Mouse (Mus musculus) ES-E14 (cell line): ENCODE results near the gene Frat1. TPM values are rescaled to one million over a fixed set of nuclear protein-coding genes. Genes with fewer than 3 reads are reported as not detected.
A peak's percentile ranks its signal among the peaks of the same experiment; 100 is the strongest.

ENCODE experiments used
- DNase-seq: peaks from one replicate; pipeline ENCODE4 v3.0.0-alpha.2; 2013; ENCODE audit warnings: low read depth, low spot score
- H3K27ac ChIP-seq: 2 replicates; pipeline ENCODE4 v1.5.1; 2012; ENCODE audit warnings: low read depth, mild to moderate bottlenecking, low read length, moderate library complexity, mixed read lengths; ENCODE audit not compliant: poor library complexity, insufficient read depth, severe bottlenecking
- H3K36me3 ChIP-seq: 2 replicates; pipeline ENCODE4 v1.6.1; 2012; ENCODE audit warnings: mild to moderate bottlenecking, low read length, moderate library complexity, mixed read lengths; ENCODE audit not compliant: control insufficient read depth, poor library complexity, insufficient read depth, severe bottlenecking
- H3K4me1 ChIP-seq, 2 experiments: fragments of 150-350 bp in 1 of 2; sonication (generic) in 1 of 2; 2 replicates each; pipeline ENCODE4 v1.6.1; 2012; ENCODE audit warnings: low read length in 2 of 2, mild to moderate bottlenecking in 1 of 2, mixed read lengths in 1 of 2; ENCODE audit not compliant: control insufficient read depth in 2 of 2, insufficient read depth in 2 of 2, poor library complexity in 1 of 2
- H3K4me3 ChIP-seq, 2 experiments: fragments of 150-350 bp in 1 of 2; sonication (generic) in 1 of 2; 2 replicates each; pipeline ENCODE4 v1.5.1; 2012; ENCODE audit warnings: low read length in 2 of 2, low read depth in 1 of 2, mild to moderate bottlenecking in 1 of 2, mixed read lengths in 1 of 2; ENCODE audit not compliant: insufficient read depth in 1 of 2, poor library complexity in 1 of 2, severe bottlenecking in 1 of 2
- H3K9ac ChIP-seq: 2 replicates; pipeline ENCODE4 v1.6.1; 2012; ENCODE audit warnings: low read depth, mild to moderate bottlenecking, low read length, mixed read lengths; ENCODE audit not compliant: poor library complexity, insufficient read depth, severe bottlenecking
- H3K9me3 ChIP-seq: fragments of 150-350 bp; sonication (generic); 2 replicates; pipeline ENCODE4 v1.6.1; 2012; ENCODE audit warnings: low read depth, mild to moderate bottlenecking, low read length; ENCODE audit not compliant: control insufficient read depth, insufficient read depth
- CHD2 ChIP-seq: IDR thresholded peaks from 2 replicates; pipeline ENCODE4 v1.6.1; 2014; ENCODE audit warnings: mild to moderate bottlenecking, low read depth, low read length, inconsistent platforms
- HCFC1 ChIP-seq: IDR thresholded peaks from 2 replicates; pipeline ENCODE4 v1.6.1; 2012; ENCODE audit warnings: low read length, inconsistent platforms, borderline replicate concordance; ENCODE audit not compliant: insufficient read depth
- MAFK ChIP-seq: IDR thresholded peaks from 2 replicates; pipeline ENCODE4 v1.6.1; 2014; ENCODE audit warnings: mild to moderate bottlenecking, low read depth, low read length, inconsistent platforms; ENCODE audit not compliant: insufficient read depth
- ZC3H11A ChIP-seq: IDR thresholded peaks from 2 replicates; pipeline ENCODE4 v1.6.1; 2012; ENCODE audit warnings: low read depth, mild to moderate bottlenecking, inconsistent platforms, low read length, borderline replicate concordance
- ZNF384 ChIP-seq: IDR thresholded peaks from 2 replicates; pipeline ENCODE4 v1.6.1; 2012; ENCODE audit warnings: low read depth, low read length, inconsistent platforms
- in situ Hi-C, 2 experiments: fragments of 600-800 bp; cut with MboI; formaldehyde crosslinking; loops; one replicate each; pipeline ENCODE4 v1.15.1; 2025; ENCODE audit warnings: low sequenced_read_pairs in 2 of 2, inconsistent platforms in 1 of 2; ENCODE audit not compliant: unreplicated experiment in 2 of 2
- total RNA-seq: library from RNA; depleted of rRNA; stranded (reverse); fragments of 300-350 nt; gene quantifications from 2 replicates; pipeline ENCODE4 v1.2.3, GENCODE M21; 2012

The Frat1 gene
- total RNA-seq, 1 experiment: 2.5 TPM

GRCm38 (mm10) chr19:41828941-41829340 lies 829 bp upstream of the Frat1 start:
- TF ChIP-seq MAFK: no peak
- TF ChIP-seq ZNF384: no peak
- no peak for TF ChIP-seq ZC3H11A
- TF ChIP-seq HCFC1: no peak
- no peak for TF ChIP-seq CHD2
- no peaks in the 10 kb centered on the region for H3K9me3 ChIP-seq
- H3K4me3 ChIP-seq: peak overlapping the region; percentile 49 to 77; a peak in 3 of 4 replicates
- no peak overlapping the region for H3K27ac ChIP-seq
- H3K4me1 ChIP-seq: peaks cover 0 to 7% of the 10 kb centered on the region in 2 experiments; a peak in 1 of 4 replicates
- peak overlapping the region; percentile 24; the same call in 1 of the 2 replicates for H3K9ac ChIP-seq
- no peak for DNase-seq
- in situ Hi-C loops: no loop called here
- no peaks in the 10 kb centered on the region for H3K36me3 ChIP-seq

- H3K9ac ChIP-seq: peak overlapping the region; percentile 73
- in situ Hi-C loops: no loop called here
- no peak for DNase-seq
Measured at GRCm38 (mm10) chr19:41830106-41831031, 599 bp downstream of the Frat1 start.

GRCm38 (mm10) chr19:41831101-41831570 lies 1.4 kb downstream of the Frat1 start:
- no peak overlapping the region for H3K27ac ChIP-seq
- no peak for TF ChIP-seq MAFK
- peak; percentile 93 for TF ChIP-seq ZNF384
- H3K4me1 ChIP-seq: peaks cover 0 to 9% of the 10 kb centered on the region in 2 experiments; a peak in 1 of 4 replicates
- peak overlapping the region; percentile 73 for H3K9ac ChIP-seq
- no peak for DNase-seq
- no peaks in the 10 kb centered on the region for H3K36me3 ChIP-seq
- in situ Hi-C loops: no loop called here
- H3K4me3 ChIP-seq: peak overlapping the region; percentile 49 to 77
- no peaks in the 10 kb centered on the region for H3K9me3 ChIP-seq

More at GRCm38 (mm10) chr19:41830106-41831031, 599 bp downstream of the Frat1 start:
- no peak for TF ChIP-seq ZNF384
- no peak for TF ChIP-seq CHD2
- TF ChIP-seq MAFK: no peak
- TF ChIP-seq ZC3H11A: no peak
- TF ChIP-seq HCFC1: no peak
- H3K36me3 ChIP-seq: no peaks in the 10 kb centered on the region
- no peak overlapping the region for H3K27ac ChIP-seq
- no peaks in the 10 kb centered on the region for H3K9me3 ChIP-seq
- H3K4me1 ChIP-seq: peaks cover 0 to 7% of the 10 kb centered on the region in 2 experiments; a peak in 1 of 4 replicates
- H3K4me3 ChIP-seq: peak overlapping the region; percentile 49 to 77

GRCm38 (mm10) chr19:41831718-41832391 lies 2.1 kb downstream of the Frat1 start:
- Histone ChIP-seq H3K9ac (no peak overlapping the region), H3K36me3 (no peaks in the 10 kb centered on the region), H3K4me3 (peak overlapping the region; percentile 49 to 77), H3K4me1 (peaks cover 0 to 9% of the 10 kb centered on the region in 2 experiments; a peak in 1 of 4 replicates), H3K27ac (no peak overlapping the region), H3K9me3 (no peaks in the 10 kb centered on the region)
- no peak for DNase-seq
- TF ChIP-seq MAFK (0 out of 2 replicates have a peak, but pooled peaks have one; percentile 26), HCFC1 (no peak), ZC3H11A (no peak)
- in situ Hi-C loops: no loop called here
